Mouse (Mus musculus) urinary bladder, postnatal 4 days (tissue): Measurements from ENCODE around the gene Gtdc1.
"Not testable (repeated sequence)": the region's sequence is repeated elsewhere in the genome, so short reads cannot be mapped to it uniquely, and the experiment has no call there.

ENCODE experiments used
- DNase-seq, 2 experiments: peaks; one replicate each; pipeline ENCODE4 v3.0.0; 2021 to 2022; ENCODE audit warnings: low spot score in 2 of 2

Gene Gtdc1

DNA sequence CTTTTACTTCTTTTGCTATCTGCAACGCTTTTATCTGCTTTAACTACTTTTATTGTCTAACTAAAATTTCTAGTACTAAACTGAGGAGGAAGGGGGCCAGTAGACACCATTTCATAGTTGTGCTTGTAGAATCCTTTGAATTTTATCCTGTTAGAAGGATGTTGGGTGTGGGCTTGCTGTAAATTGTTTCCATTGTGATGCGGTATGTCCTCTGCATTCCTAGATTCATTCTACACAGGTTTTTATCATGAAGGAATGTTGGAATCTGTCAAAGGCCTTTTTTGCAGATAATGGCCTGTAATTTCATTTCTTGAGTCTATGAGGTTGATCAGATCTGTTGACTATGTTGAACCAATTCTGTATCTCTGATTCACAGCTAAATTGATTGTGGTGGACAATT, 146.5 kb downstream of the Gtdc1 start:
- no peak for DNase-seq

DNA sequence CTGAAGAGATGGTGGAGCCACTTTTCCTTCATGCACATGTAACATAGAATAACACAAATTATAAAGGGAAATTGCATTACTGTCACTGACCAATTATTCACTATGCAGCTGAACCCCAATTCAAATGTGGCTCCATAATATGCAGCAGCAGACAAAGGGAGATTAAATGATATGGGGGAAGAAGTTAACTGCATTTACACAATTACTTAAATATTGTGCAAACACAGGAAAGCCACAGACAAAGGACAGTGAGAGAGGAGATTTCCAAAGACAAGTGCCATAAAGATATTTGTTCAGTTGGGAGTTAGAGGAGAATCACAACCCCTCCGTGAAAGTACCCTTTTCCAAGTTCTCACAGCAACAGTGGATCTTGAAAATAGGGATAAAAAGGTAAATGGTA, 163.6 kb downstream of the Gtdc1 start:
- no peak for DNase-seq

DNA sequence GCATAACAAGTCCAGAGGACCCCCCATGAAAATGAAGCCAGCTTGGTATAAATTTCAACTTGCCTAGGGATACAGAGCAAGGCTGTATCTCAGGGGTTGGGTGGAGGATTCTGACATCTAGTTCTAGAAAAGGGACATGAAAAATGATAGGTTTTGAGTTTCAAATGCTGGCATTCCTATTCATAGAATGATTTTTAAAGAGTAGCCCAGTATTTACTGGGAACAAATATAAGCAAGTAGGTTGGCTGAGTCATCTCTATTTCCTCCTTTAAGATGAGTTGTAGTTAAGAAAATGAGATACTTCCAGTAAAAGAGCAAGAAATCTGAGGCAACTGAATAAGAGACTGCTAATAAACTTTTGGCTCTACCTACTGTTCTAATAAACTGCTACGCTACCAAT, 190.8 kb downstream of the Gtdc1 start:
- DNase-seq: no peak

DNA sequence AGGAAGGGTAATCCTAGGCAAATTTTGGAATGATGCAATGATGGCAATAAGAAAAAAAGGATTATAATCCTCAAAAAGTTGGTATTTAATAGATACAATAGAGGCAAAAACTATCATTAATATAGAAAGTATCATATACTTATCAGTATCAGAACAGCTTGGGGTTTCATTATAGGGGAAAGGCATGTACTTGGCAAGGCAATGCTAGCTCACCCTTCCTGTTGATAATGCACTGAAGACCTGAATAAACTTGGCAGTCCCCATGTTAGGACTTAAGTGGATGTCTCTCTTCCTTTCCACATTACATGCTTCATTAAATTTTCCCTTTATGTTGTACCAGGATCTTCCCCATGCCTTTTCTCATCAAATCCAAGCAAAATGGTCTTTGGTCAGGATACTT, 206.0 kb downstream of the Gtdc1 start:
- no peak for DNase-seq

DNA sequence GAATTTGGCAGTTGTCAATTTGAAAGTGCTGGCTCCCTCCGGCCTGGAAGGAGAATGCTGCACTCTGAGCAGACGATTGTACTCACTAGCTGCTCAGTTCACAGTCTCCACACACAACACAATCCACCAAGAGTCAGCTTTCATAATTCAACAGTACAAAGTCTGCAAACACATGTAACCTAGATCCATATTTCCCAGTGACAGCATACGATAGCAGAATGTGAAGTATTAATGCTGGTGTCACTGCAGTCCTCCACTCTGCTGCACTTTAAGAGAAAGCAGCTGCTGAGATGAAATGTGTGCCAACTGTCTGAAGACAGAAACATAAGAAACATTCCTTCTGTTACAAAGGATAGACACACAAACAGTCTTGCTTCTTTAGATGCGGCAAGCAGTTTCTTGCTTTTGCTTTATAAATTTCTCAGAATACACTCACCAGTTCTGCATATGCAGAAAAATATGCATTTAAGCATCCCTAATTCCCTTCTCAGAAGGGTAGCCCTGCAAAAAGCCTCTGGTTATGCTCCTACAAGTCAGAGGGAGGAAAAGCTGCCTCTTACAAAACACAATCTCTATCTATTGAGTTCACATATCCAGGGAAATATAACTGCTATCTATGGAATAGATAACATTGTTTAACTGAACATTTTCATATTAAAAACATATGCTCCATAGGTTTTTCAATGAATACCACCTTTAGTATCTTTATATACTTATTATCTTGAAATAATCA, 221.4 kb downstream of the Gtdc1 start:
- DNase-seq: peak in 1 of 2 experiments; percentile 20

DNA sequence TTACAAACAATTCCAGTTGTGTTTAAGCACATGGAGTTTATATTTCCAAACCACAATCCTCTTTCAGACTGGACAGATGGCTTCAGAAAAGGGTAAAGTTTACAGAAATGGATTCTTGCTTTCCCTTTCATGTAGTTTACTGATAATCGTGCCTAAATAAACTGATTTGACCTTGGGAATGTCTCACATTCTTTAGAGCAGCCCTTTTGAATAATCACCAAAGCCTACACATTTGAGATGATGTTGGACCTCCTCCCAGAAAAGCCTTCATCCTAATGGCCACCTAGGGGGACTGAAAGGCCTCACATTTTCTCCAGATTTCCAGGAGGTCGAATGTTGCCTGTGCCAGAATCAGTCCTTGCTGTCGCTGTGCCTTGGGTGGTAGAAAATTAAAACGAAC, 227.2 kb downstream of the Gtdc1 start:
- DNase-seq: no peak

DNA sequence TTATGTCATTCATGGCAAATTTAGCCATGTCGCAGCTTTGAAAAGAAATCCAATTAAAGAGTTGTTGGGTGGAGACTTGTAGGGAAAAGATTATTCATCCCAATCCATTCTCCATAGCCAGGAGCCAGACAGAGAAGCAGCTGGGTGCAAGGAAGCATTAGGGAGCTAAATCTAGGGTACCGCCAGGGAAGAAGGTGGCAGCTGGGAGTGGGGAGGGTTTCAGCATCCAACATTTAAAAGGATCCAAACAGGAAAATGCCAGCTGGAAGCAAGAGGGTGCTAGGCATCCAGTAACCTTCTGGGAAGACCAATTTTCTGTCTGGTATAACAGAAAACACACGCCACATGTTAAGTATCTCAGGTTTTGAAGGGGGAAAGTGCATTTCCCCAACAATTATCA, 231.0 kb downstream of the Gtdc1 start:
- no peak for DNase-seq

DNA sequence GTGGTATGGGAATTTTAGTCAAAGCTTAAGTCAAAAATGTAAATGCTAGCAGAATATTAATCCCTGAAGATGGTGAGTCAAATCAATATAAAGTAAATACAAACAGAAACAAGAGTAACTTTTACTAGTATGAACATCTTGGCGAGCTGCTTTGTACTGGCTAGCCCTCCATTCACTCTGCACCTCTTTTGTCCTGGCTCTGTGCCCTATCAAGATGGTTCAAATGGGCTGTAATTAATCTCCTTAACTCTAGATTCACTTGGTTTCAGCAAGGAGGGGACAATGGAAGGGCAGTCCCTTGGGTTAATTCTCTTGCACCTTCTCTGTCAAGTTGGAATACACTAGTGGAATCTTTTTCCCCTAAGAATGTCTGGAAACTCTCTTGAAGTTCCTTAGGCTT, 233.6 kb downstream of the Gtdc1 start:
- DNase-seq: no peak

DNA sequence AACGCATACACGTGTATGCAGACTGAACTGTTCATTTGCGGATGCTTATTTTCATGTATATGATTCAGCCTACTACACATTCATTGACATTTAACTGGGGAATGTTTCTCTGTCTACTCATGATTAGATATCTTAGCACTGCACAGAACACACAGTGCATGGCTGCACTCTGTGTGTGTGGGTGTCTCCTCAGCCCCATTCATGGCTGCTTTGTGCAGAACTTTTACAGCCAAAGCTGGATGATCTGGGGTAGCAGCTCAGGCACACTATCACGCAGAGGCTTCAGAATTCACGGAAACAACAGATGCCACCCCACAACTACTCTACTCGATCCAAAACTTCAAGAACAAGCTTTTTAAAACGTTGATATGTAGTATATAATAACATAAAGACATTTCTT, 263.4 kb downstream of the Gtdc1 start:
- no peak for DNase-seq

DNA sequence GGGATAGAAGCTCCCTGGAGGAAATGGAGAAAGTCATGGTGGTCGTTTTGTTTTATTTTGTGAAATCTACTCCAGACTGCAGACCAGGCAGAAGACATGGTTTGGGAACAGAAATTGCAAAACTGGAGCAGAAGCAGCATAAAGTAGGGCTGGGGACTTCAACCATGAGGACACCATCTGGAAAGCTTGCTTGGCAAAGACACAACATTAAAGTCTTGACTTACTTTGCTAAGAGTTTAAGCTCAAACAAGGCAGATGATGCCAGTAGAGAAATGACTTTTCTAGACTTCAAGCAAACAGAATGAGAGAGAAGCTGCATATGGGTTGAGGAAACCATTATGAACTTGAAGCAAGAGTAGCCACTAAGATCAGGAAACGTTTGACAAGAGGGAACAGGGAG, 267.6 kb downstream of the Gtdc1 start:
- no peak for DNase-seq

DNA sequence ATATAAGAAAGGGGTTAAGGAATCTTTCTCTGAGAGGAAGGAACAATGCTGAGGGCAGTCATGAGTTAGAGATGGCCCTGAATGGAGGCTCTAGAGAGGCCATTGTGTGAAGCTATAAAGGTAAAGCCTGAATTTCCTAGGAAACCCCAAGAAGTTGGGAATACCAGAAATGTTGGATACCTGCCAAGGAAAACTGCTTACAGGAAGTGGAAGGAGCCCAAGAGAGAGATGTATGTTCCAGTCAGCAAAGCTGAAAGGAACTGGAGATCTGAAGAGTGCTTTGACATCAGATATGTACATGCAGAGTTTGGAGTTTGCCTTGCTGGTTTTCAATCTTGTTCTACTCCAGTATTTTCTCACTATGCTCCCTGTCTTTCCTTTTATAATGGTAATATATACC, 268.4 kb downstream of the Gtdc1 start:
- DNase-seq: no peak

DNA sequence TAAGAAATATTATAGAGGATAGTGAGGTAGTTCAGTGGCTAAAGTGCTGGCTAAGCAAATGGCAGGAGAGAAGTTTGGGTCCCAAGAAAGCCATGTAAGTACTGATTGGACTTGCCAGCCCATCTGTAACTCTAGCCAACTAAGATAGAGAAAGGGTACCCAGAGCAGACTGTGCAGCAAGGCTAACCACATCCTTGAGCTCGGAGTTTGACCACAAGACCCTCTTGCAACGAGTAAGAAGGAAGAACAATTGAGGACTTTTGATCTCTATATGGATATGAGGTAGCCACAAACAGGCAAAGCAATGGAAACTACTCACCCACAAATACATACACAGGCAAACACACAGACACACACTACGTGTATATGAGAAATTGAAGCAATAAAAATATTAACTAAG, 278.9 kb downstream of the Gtdc1 start:
- no peak for DNase-seq

DNA sequence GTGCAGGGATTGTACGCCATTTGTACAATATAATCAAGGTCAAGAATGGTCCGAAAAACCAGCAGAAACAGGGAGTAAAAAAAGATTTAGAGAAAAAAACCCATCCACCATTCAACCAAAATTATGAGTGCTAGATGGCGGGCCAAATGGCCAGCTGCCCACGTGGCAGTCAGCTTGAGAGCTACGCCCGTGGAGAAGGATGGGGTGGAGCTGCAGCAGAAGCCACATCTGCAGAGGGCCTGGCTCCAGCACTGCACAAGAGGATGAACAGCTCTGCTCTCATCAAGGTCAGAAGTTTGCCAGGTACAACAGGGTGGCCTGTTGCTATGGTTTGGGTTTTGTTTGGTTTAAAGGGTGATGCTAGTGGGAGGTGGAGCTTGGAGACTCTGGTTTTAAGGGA, 281.1 kb downstream of the Gtdc1 start:
- DNase-seq: no peak

DNA sequence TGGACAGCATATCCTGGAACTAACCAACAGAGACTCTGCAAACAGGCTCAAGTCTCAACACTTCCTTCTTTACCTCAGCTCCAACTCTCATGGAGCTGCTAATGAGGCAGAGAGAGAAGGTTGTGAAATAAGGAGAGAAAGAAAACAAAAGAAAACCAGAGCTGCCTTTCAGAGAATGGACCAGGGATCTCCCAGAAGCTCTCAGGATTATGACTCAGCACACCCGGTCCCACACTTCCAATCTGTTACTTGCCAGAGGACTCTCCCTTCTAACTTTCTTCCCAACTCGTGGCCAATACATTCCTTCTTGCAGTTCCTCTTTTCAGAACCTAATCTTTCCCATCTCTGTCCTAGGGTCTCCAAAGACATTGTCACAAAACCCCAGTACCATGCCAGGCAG, 288.1 kb downstream of the Gtdc1 start:
- DNase-seq: no peak

DNA sequence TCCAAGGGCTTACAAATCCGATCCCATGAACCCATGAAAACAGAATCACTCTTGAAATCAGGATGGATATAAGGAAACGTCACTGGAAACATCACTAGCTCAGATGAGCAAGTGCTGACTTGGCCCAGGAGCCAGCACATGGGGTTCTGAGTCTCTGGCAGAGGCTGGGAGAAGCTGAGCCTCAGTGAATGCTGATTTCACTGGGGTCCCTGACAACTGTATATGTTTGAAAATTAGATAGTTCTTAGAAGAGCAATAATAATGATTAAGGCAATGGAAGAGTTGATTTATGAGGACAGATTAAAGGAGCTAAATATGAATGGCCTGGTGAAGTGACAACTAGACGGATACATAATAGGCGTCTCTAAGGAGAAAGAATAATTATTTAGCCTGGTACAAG, 289.3 kb downstream of the Gtdc1 start:
- DNase-seq: no peak

DNA sequence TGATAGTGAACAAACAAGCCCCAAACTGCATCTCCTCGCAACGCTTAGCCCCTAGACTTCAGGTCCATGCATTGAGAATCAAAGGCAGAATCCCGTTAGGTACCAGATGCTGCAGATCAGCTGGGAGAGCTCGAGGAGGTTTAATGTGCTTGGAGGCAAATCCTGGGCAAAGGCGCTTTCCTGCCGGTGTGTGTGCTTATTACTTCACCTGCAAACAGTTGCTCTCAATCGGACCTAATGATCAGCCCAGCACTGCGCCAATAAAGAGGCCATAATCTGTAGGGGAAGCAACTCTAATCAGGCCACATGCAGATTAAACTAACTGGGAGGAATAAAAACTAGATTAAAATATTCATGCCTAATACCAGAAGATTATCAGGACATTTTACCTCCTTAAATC, 293.5 kb downstream of the Gtdc1 start:
- no peak for DNase-seq

DNA sequence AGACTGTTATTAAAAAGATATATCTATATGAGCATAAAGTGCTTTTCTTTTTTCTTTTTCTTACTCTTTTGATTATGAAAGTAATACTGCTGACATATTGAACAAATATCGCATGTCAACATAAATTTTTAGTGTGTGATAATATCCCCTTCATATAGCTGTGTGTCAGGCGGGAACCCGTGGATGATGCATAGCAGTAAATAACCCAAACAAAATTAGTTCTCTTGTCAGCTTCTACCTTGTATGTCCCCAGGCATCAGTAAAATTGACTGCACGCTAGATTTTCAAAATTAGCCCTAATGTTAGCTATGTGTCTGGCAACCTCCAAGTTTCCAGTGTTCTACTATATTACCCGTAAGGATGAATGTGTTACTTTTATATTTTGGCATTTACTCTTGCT, 294.4 kb downstream of the Gtdc1 start:
- DNase-seq: no peak

DNA sequence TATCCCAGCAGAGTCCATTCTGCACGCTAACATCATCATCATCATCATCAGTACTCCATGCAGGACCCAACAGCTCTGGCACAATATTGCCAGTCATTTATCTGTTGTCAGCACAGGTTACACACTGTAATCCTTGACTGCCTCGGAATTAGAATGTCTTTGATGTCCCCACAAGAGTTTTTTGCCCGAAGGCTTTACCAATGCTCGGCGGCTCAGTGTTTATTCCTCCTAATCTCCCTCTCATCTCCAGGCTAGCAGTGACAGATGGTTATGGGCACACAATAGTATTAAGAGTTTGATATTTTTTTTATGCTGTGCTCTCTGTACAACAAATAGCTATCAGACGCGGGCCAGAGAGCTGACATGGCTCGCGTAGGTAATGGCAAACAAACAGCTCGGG, 294.9 kb downstream of the Gtdc1 start:
- no peak for DNase-seq

DNA sequence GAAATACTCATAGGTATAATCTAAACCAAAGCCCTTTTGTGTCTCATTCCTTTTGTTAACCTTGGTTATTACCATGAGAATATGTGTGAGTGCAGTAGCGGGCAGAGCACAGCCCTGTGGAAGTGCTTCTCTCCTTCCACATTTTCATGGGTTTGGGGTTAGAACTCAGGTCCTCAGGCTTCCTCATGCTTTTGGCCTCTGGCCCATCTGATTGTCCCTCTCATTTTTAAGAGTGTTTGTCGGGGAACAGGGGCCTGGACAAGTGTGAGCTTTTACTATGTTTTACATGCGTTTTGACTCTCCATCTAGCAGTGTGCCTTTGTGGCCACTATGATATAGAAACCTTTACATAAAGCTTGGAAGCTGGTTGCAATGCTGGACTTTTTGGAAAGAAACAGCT, 296.4 kb downstream of the Gtdc1 start:
- DNase-seq: no peak

DNA sequence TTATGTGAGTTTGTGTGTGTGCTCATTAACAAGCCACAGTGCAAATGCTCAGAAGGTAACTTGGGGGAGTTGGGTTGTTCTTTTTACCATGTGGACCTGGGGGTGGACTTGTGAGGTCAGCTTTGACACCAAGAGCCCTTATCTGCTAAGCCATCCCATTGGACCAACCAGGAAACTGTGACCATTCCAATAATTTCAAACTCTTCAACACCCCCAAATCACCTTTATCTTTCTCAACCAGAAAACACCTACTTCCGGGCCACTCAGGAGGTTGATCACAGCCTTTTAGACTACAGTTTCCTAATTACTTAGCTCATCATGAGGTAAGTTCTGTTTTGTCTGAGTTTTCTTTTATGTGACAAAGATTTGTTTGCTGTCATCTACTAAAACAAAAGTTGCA, 298.7 kb downstream of the Gtdc1 start:
- no peak for DNase-seq

DNA sequence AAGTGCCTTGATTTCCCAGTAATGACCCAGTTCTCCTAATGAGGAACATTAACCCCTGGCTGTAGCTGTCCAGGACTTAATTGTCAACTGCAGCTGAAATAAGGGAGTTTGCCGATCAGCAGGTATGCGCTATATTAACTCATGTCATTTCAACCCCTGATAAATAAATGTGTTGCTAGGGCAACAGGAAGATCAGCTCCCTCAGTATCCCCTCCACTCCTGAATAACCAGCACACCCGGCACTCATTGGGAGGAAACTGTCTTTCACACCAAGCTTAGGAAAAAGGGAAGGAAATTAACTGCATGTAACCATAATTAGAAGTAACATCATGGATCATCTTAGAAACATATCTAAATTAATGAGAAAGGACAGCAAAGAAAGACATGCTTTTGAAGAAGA, 302.3 kb downstream of the Gtdc1 start:
- no peak for DNase-seq

DNA sequence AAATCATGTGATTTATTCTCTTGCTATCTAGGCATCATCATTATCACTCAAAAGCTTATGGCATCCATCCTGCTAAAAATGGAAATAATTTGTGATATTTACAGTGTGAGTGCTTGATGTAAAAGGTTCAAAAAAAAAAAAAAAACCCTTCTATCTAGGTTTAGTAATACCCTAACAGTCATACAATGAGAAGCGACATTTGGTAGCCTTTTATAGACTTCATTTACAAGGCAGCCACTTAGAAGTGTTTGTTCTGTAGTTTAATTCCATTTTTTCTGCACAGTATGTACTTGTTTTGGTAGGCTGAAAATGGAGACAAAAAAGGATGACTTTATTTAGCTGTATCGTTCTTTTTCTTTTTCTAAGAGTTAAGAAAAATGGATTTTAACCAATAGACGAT, 305.0 kb downstream of the Gtdc1 start:
- no peak for DNase-seq

DNA sequence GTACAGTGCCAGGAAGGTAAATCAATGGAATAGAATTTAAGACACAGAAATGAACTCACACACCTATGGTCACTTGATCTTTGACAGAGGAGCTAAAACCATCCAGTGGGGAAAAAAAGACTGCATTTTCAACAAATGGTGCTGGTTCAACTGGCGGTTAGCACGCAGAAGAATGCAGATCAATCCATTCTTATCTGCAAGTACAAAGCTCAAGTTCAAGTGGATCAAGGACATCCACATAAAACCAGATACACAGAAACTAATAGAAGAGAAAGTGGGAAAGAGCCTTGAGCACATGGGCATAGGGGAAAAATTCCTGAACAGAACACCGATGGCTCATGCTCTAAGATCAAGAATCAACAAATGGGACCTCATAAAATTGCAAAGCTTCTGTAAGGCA, 327.8 kb downstream of the Gtdc1 start:
- not testable (repeated sequence) for DNase-seq

DNA sequence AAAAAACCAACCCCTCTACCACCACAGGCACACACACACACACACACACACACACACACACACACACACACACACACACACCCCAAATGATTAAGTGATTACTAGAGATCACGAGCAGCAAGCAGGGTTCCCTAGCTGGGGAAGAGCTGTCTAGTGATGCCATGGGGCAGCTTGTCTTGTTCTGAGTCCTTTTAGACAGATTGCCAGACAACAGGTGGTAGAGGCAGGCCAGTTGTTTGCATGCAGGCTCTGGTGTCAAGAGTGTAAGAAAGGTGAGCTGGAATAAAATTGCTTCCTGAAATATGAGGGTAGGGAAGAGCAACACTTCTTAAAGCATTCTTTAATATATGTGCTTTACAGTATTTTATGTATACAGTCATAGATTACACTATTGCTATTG, 333.2 kb downstream of the Gtdc1 start:
- no peak for DNase-seq
